Mouse (Mus musculus) naive thymus-derived CD4-positive, alpha-beta T cell, adult 5 months (primary cell): ENCODE data around the gene Olfr883. TPM values are rescaled to one million over a fixed set of nuclear protein-coding genes. Genes with fewer than 3 reads are reported as not detected.

Experiments used
- polyA plus RNA-seq: library from polyadenylated mRNA; unstranded; fragments of 100-300 nt; shearing (Covaris generic); gene quantifications from one replicate; pipeline ENCODE4 v1.2.1, GENCODE M21; 2017

The Olfr883 gene
- polyA plus RNA-seq = not detected

GRCm38 (mm10) chr9:38025508-38025907 lies at the start of gene Olfr883:
TSS of gene Olfr883 (plus strand) at chr9:38025808.

GRCm38 (mm10) chr9:37991525-37991924 lies 34.1 kb upstream of the Olfr883 start, which contains the start of gene Olfr881:
TSS of gene Olfr881 (plus strand) at chr9:37991825.

GRCm38 (mm10) chr9:38046255-38046654 lies 20.6 kb downstream of the Olfr883 start, which contains the start of gene Olfr884:
TSS of gene Olfr884 (plus strand) at chr9:38046555.

DNA sequence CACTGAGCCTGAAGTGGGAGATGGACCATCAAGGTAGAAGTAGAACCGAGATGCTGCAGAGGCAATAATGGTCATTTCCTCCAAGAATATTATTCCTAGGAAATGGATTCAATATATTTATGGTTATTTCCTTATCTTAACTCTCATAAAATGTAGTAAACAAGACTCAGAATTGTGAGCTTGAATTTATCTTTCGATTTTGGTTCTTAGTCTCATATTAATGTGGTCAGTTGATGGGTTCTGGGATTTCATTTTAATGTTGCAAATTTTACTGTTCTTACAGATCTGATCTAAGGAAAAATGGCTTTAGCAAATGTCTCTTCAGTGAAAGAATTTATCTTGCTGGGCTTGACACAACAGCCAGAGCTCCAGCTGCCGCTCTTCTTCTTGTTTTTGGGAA lies 35.4 kb downstream of the Olfr883 start, which contains the start of gene Olfr885:
Gene Olfr885, plus strand, starts transcription at position 301 of the 400 bp plus-strand sequence.

Other genes starting within 250 kb of the Olfr883 start
- 0.22 TPM for gene Olfr876, start 222.8 kb upstream of the Olfr883 start, polyA plus RNA-seq
- gene Olfr877, start 171.5 kb upstream of the Olfr883 start, polyA plus RNA-seq = not detected
- not detected for gene Olfr145, start 129.1 kb upstream of the Olfr883 start, polyA plus RNA-seq
- 0.34 TPM for gene Olfr878, start 108.0 kb upstream of the Olfr883 start, polyA plus RNA-seq
- 0.16 TPM for gene Olfr881, start 34.0 kb upstream of the Olfr883 start, polyA plus RNA-seq
- not detected for gene Olfr884, start 20.7 kb downstream of the Olfr883 start, polyA plus RNA-seq
- gene Olfr885, start 35.5 kb downstream of the Olfr883 start, polyA plus RNA-seq = not detected
- gene Olfr887, start 58.3 kb downstream of the Olfr883 start, polyA plus RNA-seq = 0.07 TPM
- not detected for gene Olfr888, start 82.3 kb downstream of the Olfr883 start, polyA plus RNA-seq
- gene Olfr889, start 89.4 kb downstream of the Olfr883 start, polyA plus RNA-seq = not detected
- 0.39 TPM for gene Olfr890, start 116.7 kb downstream of the Olfr883 start, polyA plus RNA-seq
- not detected for gene Olfr891, start 155.0 kb downstream of the Olfr883 start, polyA plus RNA-seq
- not detected for gene Olfr893, start 182.6 kb downstream of the Olfr883 start, polyA plus RNA-seq
- gene Olfr894, start 192.2 kb downstream of the Olfr883 start, polyA plus RNA-seq = not detected
- not detected for gene Olfr143, start 227.0 kb downstream of the Olfr883 start, polyA plus RNA-seq
- not detected for gene Olfr895, start 242.0 kb downstream of the Olfr883 start, polyA plus RNA-seq